Mouse (Mus musculus) granulocyte monocyte progenitor cell, adult 5-6 weeks (primary cell): ENCODE measurements around the gene Smpdl3a. TPM values are rescaled to one million over a fixed set of nuclear protein-coding genes. Genes with fewer than 3 reads are reported as not detected.

Experiments
- ATAC-seq: replicated peaks from 2 replicates; pipeline ENCODE4 v1.8.0; 2016; ENCODE audit warnings: mild to moderate bottlenecking, moderate TSS enrichment, inconsistent platforms; ENCODE audit not compliant: poor library complexity, severe bottlenecking
- total RNA-seq, 2 experiments: library from RNA; stranded (forward) in 1 of 2; stranded (reverse) in 1 of 2; fragments of 200-712, 200-1000 nt in 1 of 2; fragments of >200 nt in 1 of 2; fragmentation: Nextera tagmentation in 1 of 2; gene quantifications; 2 replicates each; pipeline ENCODE4 v1.2.3; 2014 to 2017

Smpdl3a gene
- total RNA-seq (2014; fragmentation: Nextera tagmentation) (60.5 and 89.3 TPM in 2 replicates), total RNA-seq (2017) (52.6 and 58.6 TPM in 2 replicates)

GRCm38 (mm10) chr10:57794018-57794417, at the start of gene Smpdl3a:
Gene Smpdl3a (plus strand): TSS chr10:57794335.
- no peak for ATAC-seq

- peak; percentile 75 for ATAC-seq
These were observed 48.7 kb upstream of the Smpdl3a start for GRCm38 (mm10) chr10:57745452-57745851.

GRCm38 (mm10) chr10:57747127-57747526, 47.0 kb upstream of the Smpdl3a start:
- ATAC-seq = no peak

GRCm38 (mm10) chr10:57753343-57753742, 40.8 kb upstream of the Smpdl3a start:
- peak; percentile 46 for ATAC-seq

DNA sequence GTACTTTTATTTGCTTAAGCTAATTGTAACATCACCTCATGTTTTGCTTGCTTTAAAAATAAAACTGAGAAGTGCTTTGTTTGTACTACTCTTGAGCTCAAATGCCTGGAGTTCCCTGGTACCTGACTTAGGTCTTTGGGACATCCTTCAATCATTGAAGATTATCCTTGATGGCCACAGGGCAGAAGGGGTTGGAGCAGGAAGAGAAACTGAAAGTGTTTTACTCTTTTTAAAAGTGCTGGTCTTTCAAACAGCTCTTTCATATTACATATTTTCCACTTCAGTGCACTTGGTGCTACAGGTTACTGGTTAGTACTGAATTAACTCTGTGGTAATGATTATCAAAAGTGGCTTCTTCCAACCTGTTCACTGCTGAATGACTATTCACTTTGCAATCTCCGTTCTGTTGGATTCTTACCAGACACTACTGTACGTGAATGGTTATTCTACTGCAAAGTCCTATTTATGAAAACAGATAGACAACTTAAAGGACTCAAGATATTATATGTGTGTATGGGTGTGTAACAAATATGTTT, 38.9 kb upstream of the Smpdl3a start:
- 0 out of 2 replicates have a peak, but pooled peaks have one; percentile 23 for ATAC-seq

DNA sequence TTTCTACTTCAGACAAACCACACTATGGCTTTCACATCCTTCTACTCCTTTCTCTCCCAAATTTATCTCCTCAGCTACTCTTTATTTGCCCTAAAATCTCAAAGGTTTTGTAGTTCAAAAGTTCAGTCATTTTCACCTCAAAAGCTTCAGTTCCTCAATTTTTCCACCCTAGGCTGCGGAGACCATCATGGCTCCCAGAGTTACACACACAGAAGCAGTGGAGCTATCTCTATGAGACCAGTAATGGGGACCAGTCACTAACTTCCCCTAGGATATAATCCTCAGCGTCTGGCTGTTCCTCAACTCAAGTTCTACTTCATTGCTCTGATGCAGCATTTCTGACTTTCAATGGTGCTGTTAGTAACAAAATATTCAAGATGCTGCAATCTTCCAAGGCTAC, 35.1 kb upstream of the Smpdl3a start:
- peak; percentile 81 for ATAC-seq

GRCm38 (mm10) chr10:57760694-57761093, 33.4 kb upstream of the Smpdl3a start:
- no peak for ATAC-seq

GRCm38 (mm10) chr10:57763044-57763443, 31.1 kb upstream of the Smpdl3a start:
- ATAC-seq = no peak

GRCm38 (mm10) chr10:57783289-57784130, 10.6 kb upstream of the Smpdl3a start:
- ATAC-seq = peak; percentile 44; the same call in 1 of the 2 replicates

- peak; percentile 27 for ATAC-seq
These were observed 9.8 kb upstream of the Smpdl3a start for GRCm38 (mm10) chr10:57784131-57784875.

DNA sequence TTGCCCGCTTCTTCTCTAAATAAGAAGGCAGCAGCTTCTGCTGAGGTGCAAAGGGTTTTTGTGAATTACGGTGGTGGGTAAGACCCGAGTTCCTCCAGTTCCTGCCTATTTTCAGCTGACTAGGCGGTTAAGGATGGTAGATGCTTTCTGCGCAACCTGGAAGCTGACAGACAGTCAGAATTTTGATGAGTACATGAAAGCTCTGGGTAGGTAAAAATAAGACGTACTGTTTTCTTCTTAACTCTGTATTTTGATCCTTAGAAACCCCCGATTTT, 9.3 kb upstream of the Smpdl3a start, which contains the start of gene Fabp7:
Gene Fabp7, plus strand, starts transcription at position 6 of the 275 bp plus-strand sequence.
- ATAC-seq = no peak

DNA sequence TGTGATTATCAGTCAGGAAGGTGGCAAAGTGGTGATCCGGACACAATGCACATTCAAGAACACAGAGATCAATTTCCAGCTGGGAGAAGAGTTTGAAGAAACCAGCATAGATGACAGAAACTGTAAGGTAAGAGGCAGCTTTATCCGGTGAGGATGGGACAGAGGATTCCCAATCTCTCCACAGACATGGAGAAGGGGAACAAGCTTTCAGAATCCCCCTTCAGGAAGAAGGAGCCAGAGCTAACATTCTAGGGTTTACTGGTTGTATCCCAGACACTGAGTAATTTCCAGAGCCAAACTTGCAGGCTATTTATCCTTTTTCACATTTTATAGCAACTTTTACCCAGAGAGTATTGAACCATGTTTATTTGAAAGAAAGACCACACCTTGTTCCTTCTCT, 8.6 kb upstream of the Smpdl3a start:
- ATAC-seq = no peak

GRCm38 (mm10) chr10:57792957-57793356, 1.2 kb upstream of the Smpdl3a start:
- ATAC-seq = peak; percentile 55

- peak; percentile 43 for ATAC-seq
These were observed 641 bp downstream of the Smpdl3a start for GRCm38 (mm10) chr10:57794491-57795461.

- no peak for ATAC-seq
These were observed 1.4 kb downstream of the Smpdl3a start for GRCm38 (mm10) chr10:57795542-57795941.

GRCm38 (mm10) chr10:57796057-57796456, 1.9 kb downstream of the Smpdl3a start:
- peak; percentile 34 for ATAC-seq

GRCm38 (mm10) chr10:57799486-57799885, 5.4 kb downstream of the Smpdl3a start:
- peak; percentile 72 for ATAC-seq

DNA sequence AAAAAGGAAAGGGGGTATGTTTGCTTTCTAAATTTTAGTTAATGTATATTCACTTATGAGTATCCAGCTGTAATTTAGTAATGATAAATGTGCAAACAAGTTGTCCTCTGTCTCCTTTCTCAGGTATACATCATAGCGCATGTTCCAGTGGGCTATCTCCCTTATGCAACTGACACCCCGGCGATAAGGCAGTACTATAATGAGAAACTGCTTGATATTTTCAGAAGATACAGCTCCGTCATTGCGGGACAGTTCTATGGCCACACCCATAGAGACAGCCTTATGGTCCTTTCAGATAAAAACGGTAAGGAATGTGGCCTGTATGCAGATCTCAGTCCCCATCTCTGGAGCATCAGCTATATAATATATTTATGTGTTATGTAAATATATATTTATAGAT, 13.6 kb downstream of the Smpdl3a start:
- ATAC-seq = no peak

- no peak for ATAC-seq
These were observed 18.2 kb downstream of the Smpdl3a start for GRCm38 (mm10) chr10:57812161-57812856.
